Mouse (Mus musculus) heart, adult 8-10 months (tissue): ENCODE data around the gene Slc7a5. TPM values are rescaled to one million over a fixed set of nuclear protein-coding genes. Genes with fewer than 3 reads are reported as not detected.

ENCODE experiments used
- DNase-seq: peaks from one replicate; pipeline ENCODE4 v3.0.0; 2022; ENCODE audit warnings: low spot score
- total RNA-seq, 4 experiments: library from RNA; stranded (reverse); gene quantifications; 2 replicates each; pipeline ENCODE4 v1.2.4; 2022

Slc7a5 gene
- total RNA-seq, 4 experiments from 2014 or later: 3.8 to 4.8 (median 4.2) TPM

GRCm38 (mm10) chr8:121850821-121851470 is 56.5 kb downstream of the Slc7a5 start:
- DNase-seq: peak; percentile 94

- no peak for DNase-seq
Measured at GRCm38 (mm10) chr8:121850436-121850820, 57.1 kb downstream of the Slc7a5 start.

DNA sequence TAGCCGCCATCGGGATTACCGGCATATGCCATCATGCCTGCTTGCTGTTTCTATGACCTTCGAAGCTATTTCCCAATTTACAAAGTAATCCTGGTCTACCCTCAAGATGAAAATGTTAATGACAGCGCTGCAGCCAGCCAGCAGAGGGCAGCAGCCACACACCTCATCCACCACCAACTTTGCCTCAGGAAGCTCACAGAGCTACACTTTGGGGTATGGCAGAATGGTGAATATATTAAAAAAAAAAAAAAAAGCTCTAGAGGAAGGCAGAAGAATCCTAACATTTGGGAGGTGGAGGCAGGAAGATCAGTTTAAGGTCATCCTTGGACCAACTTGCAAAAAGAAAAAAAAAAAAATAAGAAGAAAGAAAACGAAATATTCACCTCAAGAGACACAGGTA is 57.5 kb downstream of the Slc7a5 start:
- DNase-seq: peak; percentile 49

GRCm38 (mm10) chr8:121849303-121849702 is 58.2 kb downstream of the Slc7a5 start:
- no peak for DNase-seq

DNA sequence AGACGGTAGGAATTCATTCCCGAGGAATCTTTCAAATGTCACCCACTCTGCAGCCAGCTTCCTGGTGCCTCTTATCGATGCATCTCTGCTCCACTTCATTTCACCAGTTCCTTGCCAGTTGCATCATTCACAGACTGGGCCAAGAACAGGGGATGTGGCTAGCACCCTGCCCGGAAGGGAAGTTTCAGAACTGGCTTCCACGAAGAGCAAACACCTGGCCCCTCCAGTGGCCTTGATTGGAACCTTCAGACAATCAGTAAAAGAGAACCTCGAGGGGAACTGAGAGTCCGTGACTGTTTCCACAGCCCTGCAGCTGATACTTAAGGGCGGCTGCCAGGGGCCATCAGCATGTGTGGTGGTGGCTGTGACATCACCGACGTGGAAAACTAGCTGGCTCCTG is 59.0 kb downstream of the Slc7a5 start:
- no peak for DNase-seq

GRCm38 (mm10) chr8:121847987-121848386 is 59.5 kb downstream of the Slc7a5 start:
- no peak for DNase-seq

- no peak for DNase-seq
Measured at GRCm38 (mm10) chr8:121847261-121847822, 60.2 kb downstream of the Slc7a5 start.

DNA sequence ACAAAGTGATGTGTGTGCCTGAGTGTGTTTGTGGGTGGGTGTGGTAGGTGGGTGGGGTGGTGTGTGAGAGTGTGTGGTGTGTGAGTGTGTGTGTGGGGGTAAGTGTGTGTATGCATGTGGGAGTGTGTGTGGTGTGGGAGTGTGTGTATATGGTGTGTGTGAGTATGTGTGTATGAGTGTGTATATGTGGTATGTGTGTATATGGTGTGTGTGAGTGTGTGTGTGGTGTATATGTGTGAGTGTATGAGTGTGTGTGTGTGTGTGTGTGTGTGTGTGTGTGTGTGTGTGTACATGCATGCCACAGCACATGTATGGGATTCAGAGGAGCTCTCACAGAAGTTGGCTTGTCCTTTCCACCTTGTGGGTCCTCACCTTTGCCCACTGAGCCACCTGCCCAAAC is 60.7 kb downstream of the Slc7a5 start:
- no peak for DNase-seq

DNA sequence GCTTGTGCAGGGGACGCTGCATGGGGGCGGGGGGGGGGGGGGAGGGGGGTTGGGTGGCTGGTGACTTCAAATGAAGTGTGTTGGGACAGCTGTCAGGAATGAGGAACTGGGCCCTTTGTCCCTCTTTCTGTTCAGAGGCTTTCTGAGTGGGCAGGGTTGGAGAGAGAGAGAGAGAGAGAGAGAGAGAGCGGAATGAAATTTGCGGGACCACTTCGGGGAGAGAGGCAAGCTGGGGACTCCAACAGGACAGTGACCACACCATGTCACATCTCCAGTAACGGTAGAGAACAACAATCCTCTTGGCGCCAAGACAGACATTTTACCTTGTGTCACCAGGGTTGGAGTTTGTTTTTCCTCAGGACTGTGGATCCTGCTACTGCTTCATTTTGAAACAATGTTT is 62.7 kb downstream of the Slc7a5 start:
- no peak for DNase-seq

GRCm38 (mm10) chr8:121843184-121843733 is 64.2 kb downstream of the Slc7a5 start:
- DNase-seq: no peak

DNA sequence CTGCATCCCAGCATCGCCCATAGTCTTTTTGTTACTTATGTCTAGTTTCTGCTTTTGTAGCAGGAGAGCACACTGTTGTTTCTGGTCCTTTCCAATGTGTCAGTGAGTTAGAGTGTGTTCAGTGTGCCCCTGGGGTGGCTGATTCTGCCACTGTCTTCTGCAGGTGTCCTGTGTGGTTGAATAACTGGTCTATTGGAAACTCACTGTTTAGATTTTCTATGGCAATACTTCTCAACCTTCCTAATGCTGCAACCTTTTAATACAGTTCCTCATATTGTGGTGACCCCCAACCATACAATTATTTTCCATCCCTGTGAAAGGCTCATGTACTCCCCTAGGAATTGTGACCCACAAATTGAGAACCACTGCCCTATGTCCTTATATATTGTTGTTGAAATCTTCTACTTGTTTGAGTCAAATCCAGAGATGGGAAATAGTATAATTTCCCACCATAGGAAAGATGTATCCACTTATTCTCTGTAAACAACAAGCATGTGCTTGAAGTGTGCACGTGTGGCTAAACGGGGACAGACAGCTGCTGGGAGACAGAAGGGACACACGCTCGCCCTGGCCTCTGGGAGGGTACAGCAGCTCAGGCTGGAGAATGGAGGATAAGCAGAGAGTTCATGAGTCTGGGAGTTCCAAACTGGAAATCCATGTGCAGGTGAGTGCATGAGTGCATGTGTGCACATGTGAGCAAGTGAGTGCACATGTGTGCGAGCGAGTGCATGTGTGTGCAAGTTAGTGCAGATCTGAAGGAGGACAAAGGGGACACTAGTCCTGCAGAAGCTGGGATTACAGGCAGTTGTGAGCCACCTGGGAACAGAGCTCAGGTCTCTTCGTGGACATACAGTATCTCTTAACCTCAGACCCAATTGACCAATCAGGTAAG is 65.2 kb downstream of the Slc7a5 start:
- no peak for DNase-seq

GRCm38 (mm10) chr8:121841242-121841641 is 66.3 kb downstream of the Slc7a5 start:
- no peak for DNase-seq

- DNase-seq: peak; percentile 68
Measured at GRCm38 (mm10) chr8:121832503-121832902, 75.0 kb downstream of the Slc7a5 start.

DNA sequence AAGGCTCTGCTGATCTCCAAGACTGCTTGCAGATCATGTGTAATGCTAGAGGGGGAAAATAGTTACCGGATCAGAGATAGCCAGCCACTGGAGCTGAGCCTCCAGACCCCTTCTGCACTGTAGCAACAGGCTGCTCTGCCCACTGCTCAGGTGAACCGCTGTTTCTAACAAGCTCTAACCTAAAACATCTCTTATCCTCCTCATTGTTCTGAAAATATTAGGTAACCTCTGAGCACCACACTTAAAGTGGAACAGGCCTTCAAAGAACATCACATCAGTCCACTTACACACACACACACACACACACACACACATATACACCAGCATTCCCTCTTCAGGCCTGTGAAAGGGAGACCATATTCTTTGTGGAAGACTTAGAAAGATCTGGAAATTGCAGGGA is 75.4 kb downstream of the Slc7a5 start:
- DNase-seq: no peak

Other genes with a start within 250 kb of the Slc7a5 start
- gene Jph3, start 178.1 kb downstream of the Slc7a5 start, total RNA-seq: under 1 TPM in 1 of 4 experiments, not detected in 3; 0.16 TPM
- gene Klhdc4, start 78.1 kb downstream of the Slc7a5 start, total RNA-seq: 10 to 100 TPM; 12.5 to 14.9 (median 12.9) TPM
- under 1 TPM in 1 of 4 experiments, not detected in 3; 0.23 TPM for gene Car5a, start 37.2 kb upstream of the Slc7a5 start, total RNA-seq
- gene Banp, start 42.1 kb upstream of the Slc7a5 start, total RNA-seq: 10 to 100 TPM in 3 of 4 experiments, 1 to 10 TPM in 1; 7.6 to 24.8 (median 17.2) TPM